Mouse (Mus musculus): ENCODE measurements around the gene Crybb2.

Crybb2 gene

DNA sequence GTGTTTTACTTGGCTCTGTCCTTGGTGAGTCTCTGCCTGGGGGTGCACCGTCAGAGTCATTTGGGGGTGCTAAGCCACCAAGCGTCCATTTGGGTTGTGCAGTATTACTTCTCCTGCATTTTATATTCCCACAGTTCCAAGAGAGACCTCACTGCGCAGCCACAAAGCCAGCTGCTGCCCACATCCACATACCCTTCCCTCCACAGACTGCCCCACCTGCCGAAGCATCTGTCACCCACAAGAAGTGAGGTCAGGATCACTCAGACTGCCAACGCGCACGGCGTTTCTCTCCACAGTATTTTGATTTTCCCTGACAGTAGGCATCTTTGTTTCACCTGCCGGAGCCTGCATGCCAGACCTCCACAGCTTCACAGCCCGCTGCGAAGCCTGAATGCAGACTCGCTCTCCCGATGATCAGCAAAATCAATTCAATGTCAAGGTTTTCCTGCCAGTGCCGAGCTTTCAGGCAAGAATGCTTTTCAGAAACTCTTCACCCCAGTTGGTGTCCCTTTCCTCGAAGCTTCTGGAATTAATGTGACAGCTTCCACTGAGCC, 38.6 kb downstream of the Crybb2 start:
- no peak for DNase-seq (ENCODE audit: low spot score in 2 of 2)

DNA sequence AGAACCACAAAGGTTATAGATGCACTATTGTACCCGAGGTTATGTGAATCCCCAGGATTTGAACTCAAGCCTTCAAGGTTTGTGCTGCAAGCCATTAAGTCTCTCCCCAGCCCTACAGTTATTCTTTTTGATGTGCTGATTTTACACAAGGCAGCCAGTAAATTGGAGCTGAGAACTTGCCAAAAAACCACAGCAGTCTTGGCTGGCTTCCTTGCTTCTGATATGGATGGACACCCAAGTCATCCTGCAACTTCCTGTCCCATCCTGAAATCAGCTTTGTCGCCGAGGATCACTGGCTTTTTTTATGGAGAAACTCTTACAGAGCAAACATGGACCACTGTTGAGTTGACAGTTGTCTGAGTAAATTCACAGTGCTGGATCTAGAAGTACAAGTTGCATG, 39.8 kb downstream of the Crybb2 start:
- no peak for DNase-seq (ENCODE audit: low spot score in 2 of 2)

DNA sequence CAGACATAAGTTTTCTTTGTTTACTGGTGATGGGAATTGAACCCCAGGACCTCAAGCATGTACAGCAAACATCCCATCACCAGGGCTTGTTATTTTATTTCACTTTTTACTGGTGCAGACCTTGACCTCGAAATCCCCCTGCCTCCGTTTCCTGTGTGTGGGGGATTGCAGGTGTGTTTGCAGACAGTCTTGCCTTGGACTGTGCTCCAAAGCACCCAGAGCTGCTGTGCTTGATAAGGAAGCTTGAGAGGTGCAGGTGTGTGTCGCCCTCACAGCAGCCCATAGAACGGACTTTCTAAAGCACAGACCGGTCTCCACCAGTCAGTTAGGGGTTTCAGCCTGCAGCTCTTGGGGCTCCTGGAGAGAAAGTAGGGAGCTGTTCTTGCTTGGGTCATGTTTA, 43.2 kb downstream of the Crybb2 start:
- DNase-seq (ENCODE audit: low spot score in 2 of 2) = no peak

DNA sequence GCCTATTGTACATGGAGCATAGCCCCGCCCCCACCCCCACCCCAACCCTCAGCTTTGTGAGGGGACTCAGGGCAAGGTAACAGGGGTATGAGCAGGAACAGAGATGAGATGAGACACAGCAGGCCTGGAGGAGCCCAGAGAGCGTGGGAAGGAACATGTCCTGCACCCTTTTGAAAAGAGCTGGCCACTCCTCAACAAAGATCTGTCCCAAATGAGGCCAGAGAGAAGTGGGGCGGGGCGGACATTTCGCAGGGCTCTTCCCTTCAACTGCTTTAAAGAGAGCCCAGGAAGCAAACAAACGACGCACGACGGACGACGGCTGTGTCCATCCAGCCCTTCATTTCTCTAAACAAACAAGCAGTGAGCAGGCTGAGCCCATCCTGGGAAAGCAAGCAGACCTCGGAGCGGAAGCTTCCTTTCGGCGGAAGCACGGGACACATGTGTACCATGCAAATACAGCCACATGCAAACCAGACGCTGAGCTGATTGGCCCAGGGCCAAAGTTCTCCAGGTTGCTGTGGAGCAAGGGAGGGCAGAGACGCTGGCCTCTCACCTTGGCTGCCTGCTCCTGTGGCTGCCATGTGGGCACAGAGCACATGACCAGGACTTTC, 45.7 kb downstream of the Crybb2 start:
- DNase-seq (ENCODE audit: low spot score in 2 of 2) = no peak

DNA sequence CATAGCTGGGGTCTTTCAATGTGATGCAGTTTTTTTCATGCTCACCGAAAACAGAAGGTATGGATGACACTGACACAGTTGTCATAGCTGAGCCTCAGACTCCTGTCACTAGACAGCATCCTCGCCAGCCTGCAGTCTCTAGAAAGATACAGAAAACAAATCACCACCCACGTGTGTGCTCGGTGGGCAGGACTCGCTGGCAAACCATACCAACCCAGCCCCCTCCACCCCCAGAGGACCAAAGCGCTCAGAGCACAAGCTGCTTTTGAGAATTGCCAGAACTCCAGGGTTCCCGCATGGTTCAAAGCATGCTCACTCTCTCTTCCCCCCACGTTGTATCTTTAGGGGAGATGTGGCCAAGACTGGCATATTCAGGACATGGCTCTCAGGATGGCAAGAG, 51.7 kb downstream of the Crybb2 start:
- DNase-seq (ENCODE audit: low spot score in 2 of 2) = peak; percentile 67 to 76

DNA sequence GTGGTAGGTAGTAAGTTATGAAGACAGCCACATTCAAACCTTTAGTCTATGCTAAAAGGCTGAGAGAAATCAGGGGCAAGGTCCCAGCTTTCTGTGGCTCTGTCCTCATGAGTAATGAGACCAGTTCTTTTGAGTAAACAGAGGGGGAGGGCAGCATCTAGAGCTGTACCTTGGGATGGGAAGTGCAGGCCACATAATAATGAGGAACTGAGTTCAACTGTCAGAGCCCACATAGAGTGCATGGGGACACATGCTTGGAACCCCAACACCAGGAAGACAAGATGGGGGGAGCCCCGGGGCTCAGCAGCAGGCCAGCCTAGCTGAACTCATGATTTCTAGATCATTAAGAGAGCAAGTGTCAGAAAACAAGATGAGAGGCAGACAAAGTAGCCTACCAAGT, 52.9 kb downstream of the Crybb2 start:
- no peak for DNase-seq (ENCODE audit: low spot score in 2 of 2)

DNA sequence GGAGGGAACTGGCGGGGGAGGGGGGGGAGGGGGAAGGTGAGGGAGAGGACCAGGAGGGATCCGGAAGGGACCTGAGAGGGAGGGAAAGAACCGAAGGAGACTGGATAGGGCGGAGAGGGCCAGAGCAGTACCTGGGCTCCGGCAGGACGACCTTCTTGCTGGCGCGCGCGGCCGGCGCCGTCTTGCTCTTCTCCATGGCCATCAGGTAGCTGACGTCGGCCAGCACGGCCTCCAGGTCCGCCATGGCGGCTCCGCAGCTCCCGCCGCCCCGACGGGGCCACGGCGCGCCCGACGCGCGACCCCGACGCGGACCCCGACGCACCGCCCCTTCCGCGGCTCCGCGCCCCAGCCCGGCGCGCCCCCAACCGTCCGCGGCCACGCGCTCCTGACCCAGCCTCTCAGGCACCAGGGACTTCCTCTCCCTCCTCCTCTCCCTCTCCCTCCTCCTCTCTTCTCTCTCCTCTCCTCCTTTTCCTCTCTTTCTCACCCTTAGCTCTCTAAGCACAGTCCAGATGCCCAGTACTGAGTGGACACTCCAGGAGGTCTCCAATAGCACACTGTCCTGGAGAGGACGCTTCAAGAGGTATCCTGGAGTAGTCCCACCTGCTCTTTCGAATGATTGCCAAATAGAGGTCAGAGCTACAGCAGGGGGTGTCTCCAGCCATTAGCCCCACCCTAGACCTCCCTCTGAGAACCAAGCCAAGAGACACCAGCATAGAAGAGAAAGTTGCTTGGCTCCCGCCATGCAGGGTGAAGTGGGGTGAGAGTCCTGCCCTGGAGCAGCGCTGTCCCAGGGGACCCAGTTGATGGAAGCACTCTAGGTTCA, 54.5 kb downstream of the Crybb2 start, which contains the start of gene Grk3:
Gene Grk3 (minus strand): TSS at position 556 of the 826 bp plus-strand sequence.
- DNase-seq (ENCODE audit: low spot score in 2 of 2) = peak; percentile 55 to 61

DNA sequence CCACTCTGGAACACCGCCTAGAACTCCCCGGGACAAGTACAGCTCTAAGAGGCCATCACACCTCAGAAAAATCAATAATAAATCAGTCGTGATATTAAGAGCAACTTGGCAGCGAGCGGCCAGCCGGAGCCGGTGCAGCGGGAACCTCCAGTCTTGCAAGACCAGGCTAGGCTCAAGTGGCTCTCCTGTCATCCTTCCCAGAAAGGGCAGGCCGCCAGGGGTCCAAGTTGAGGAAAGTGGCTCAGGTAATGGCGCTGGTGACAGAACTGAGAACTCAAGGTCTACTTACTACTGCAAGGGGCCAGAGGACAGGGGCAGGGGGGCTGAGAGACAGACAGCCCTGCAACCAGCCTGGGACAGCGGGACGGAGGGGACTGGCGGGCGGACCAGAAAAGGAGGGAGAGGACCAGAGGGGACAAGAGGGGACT, 55.1 kb downstream of the Crybb2 start:
- no peak for DNase-seq (ENCODE audit: low spot score in 2 of 2)

DNA sequence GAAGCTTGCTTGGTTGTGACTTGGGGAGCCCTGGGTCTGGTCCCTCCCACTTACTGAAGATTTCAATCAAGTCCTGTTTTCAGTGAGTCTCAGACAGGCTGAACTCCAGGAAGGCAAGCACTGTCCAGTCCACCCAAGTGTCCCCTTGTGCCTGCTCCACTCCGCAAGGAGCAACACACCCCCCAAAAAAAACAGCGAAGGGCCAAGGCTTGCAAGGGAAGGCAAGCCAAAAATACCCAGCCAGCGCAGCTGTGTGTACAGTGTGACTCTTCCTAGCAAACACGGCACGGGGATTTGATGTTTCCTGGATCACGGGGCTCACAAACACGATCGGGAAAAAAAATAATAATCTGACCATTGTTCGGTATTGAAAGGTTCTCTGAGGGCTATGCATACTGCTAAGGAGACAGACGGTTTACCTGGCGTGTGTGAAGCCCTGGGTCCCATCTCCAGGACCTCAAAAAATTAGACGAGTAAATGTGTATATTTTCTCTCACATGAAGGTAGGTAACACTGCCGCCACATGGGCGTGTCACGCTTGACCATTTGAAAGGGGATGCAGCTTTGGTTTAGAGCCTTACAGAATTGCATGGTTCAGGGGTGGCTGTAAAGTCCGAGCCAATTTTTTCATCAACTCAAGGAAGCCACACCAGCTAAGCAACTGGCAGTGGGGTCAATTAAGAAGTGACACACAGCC, 55.7 kb downstream of the Crybb2 start:
- DNase-seq (ENCODE audit: low spot score in 2 of 2) = no peak

DNA sequence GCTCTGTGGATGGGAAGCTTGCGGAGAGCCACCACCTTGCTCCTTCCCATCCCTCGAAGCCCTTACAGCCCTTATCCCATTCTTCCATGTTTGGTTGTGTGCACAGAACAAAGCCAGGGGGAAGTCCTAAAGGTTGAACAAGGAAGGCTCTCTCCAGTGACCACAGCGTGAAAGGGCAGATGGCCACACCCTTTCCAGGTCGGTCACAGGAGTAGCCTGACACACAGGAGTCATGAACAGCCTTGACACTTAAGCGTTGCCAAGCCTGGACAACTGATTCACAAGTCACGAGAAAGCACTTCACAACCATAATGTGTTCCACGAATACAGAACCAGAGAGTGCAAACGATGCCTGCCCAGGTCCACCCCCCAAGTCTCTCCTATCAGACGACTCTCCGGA, 58.0 kb downstream of the Crybb2 start:
- no peak for DNase-seq (ENCODE audit: low spot score in 2 of 2)

DNA sequence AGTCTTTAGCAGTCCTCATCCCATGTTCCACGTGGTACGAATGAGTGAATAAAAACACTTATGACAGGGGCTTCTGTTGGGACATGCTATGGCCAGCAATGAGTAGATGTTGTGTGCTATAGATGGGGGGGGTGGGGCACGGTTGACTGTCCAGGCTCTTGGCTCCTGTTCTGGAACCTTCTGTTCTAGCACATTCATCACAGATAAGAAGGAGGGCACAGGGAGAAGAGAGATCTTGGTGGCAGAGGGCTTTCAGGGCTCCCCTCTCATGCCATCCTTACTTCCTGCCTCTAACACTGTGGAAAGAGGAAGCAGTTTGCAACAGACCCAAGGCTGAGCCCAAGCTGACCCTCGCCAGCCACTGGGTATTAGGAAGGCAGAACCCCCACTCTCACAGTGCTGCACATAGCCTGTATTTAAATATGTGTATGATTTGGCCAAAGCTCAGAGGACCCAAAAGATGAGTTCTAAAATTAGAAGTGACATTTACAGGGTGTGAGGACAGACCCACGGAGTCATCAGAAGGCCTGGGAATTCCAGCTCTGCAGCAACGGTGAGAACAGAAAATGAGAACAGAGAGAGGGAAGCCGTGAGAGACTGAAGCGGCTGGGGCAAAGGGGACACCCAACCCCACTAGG, 60.6 kb downstream of the Crybb2 start:
- no peak for DNase-seq (ENCODE audit: low spot score in 2 of 2)

DNA sequence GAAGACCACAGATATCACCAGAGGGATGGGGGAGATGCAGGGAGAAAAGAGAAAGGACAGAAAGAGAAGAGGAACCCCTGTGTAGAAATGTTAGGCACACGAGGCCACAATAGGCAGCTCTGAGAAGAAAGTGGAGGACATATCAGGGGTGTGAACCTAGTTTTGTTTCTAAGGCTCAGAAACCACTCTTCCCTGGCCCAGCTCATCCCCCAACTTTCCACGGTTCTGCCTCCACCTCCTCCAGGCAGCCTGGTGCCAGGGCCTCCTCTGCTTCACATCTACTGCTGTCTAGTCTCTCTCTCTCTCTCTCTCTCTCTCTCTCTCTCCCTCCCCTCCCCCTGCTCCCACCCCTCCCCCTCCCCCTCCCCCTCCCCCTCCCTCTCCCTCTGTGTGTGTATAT, 61.4 kb downstream of the Crybb2 start:
- DNase-seq (ENCODE audit: low spot score in 2 of 2) = no peak
